30 mouse cellular contexts compared by ENCODE assay signal in genomic region chr5:120976138-120976537, GRCm38 (mm10). TPM values are rescaled to one million over a fixed set of nuclear protein-coding genes. Genes with fewer than 3 reads are reported as not detected.
"Had no signal": no experiment of that assay in that cellular context is flagged by ENCODE, and none has a peak within 500 bp of the region (broad histone marks: within the 10 kb centered on the region; RNA-seq: fewer than 3 reads in every experiment).

No protein-coding gene starts in this region.

- DNase-seq: cerebellum, adult 9-11 months; cerebellum, postnatal 10 days; cerebellum, postnatal 14 days; cerebellum, postnatal 36 days; embryo, embryonic 11 days; forebrain, postnatal 0 days; gastrocnemius, adult 2 months; gastrocnemius, postnatal 10 days; gastrocnemius, postnatal 14 days; gastrocnemius, postnatal 25 days; gastrocnemius, postnatal 36 days; heart, adult 11 months; heart, adult 18-20 months; heart, adult 2 months had no signal

- H3K9ac ChIP-seq: embryonic facial prominence, embryonic 12.5 days; embryonic facial prominence, embryonic 13.5 days; embryonic facial prominence, embryonic 15.5 days; forebrain, embryonic 12.5 days; forebrain, embryonic 13.5 days; forebrain, embryonic 15.5 days; forebrain, postnatal 0 days had no signal

- H3K4me1 ChIP-seq: embryonic facial prominence, embryonic 12.5 days; embryonic facial prominence, embryonic 13.5 days; embryonic facial prominence, embryonic 15.5 days; forebrain, embryonic 12.5 days; forebrain, embryonic 13.5 days; forebrain, embryonic 15.5 days; heart, embryonic 10.5 days had no signal

- H3K4me3 ChIP-seq: embryonic facial prominence, embryonic 10.5 days; embryonic facial prominence, embryonic 12.5 days; embryonic facial prominence, embryonic 13.5 days; embryonic facial prominence, embryonic 15.5 days; erythroblast, embryonic 14.5 days; forebrain, embryonic 10.5 days; forebrain, embryonic 12.5 days; forebrain, embryonic 13.5 days; forebrain, embryonic 15.5 days; gastrocnemius, adult 2 months; heart, adult 2 months; heart, embryonic 10.5 days had no signal

- ATAC-seq: forebrain, embryonic 13.5 days; forebrain, embryonic 14.5 days; forebrain, embryonic 15.5 days; forebrain, embryonic 16.5 days; forebrain, postnatal 0 days had no signal

- H3K27ac ChIP-seq: embryonic facial prominence, embryonic 10.5 days; embryonic facial prominence, embryonic 12.5 days; embryonic facial prominence, embryonic 13.5 days; embryonic facial prominence, embryonic 15.5 days; forebrain, embryonic 10.5 days; forebrain, embryonic 12.5 days; forebrain, embryonic 13.5 days; forebrain, embryonic 15.5 days; gastrocnemius, adult 2 months; heart, adult 2 months; heart, embryonic 10.5 days had no signal

- H3K36me3 ChIP-seq: embryonic facial prominence, embryonic 10.5 days; embryonic facial prominence, embryonic 12.5 days; embryonic facial prominence, embryonic 13.5 days; embryonic facial prominence, embryonic 15.5 days; forebrain, embryonic 10.5 days; forebrain, embryonic 12.5 days; forebrain, embryonic 15.5 days; heart, embryonic 10.5 days had no signal

- H3K9me3 ChIP-seq: embryonic facial prominence, embryonic 12.5 days; embryonic facial prominence, embryonic 15.5 days; forebrain, embryonic 12.5 days; forebrain, embryonic 15.5 days; heart, embryonic 10.5 days had no signal

- H3K4me2 ChIP-seq: embryonic facial prominence, embryonic 12.5 days; embryonic facial prominence, embryonic 13.5 days; embryonic facial prominence, embryonic 15.5 days; forebrain, embryonic 12.5 days; forebrain, embryonic 13.5 days; forebrain, embryonic 15.5 days had no signal

- H3K27me3 ChIP-seq: embryonic facial prominence, embryonic 12.5 days; embryonic facial prominence, embryonic 13.5 days; embryonic facial prominence, embryonic 15.5 days; forebrain, embryonic 12.5 days; forebrain, embryonic 15.5 days had no signal

RNA-seq across cellular contexts. Expression of gene Rph3a, which starts 33.8 kb away (rescaled TPM):
- total RNA-seq: common myeloid progenitor, adult 5-6 weeks; gastrocnemius, adult 18-20 months; gastrocnemius, adult 2 months; gastrocnemius, postnatal 36 days; granulocyte monocyte progenitor cell, adult 5-6 weeks; heart, adult 18-20 months; heart, adult 2 months had no signal
- polyA plus RNA-seq: erythroblast, embryonic 14.5 days; gonadal fat pad, adult 2 months; heart, adult 2 months; heart, embryonic 10.5 days had no signal
